Mouse (Mus musculus): ENCODE measurements around the gene Wwox.

Wwox gene

GRCm38 (mm10) chr8:115058193-115058835 is 618.9 kb downstream of the Wwox start:
- no peak for DNase-seq

- DNase-seq: no peak
These were observed 624.2 kb downstream of the Wwox start for GRCm38 (mm10) chr8:115063623-115064022.

- DNase-seq: no peak
These were observed 625.2 kb downstream of the Wwox start for GRCm38 (mm10) chr8:115064691-115065090.

GRCm38 (mm10) chr8:115065386-115065785 is 625.9 kb downstream of the Wwox start:
- no peak for DNase-seq

GRCm38 (mm10) chr8:115066550-115067058 is 627.1 kb downstream of the Wwox start:
- DNase-seq: no peak

GRCm38 (mm10) chr8:115068723-115069122 is 629.3 kb downstream of the Wwox start:
- no peak for DNase-seq

GRCm38 (mm10) chr8:115070225-115070624 is 630.8 kb downstream of the Wwox start:
- DNase-seq: no peak

GRCm38 (mm10) chr8:115071231-115071630 is 631.8 kb downstream of the Wwox start:
- DNase-seq: no peak

GRCm38 (mm10) chr8:115078296-115078695 is 638.8 kb downstream of the Wwox start:
- no peak for DNase-seq

GRCm38 (mm10) chr8:115081302-115082207 is 642.1 kb downstream of the Wwox start:
- no peak for DNase-seq

GRCm38 (mm10) chr8:115088162-115088561 is 648.7 kb downstream of the Wwox start:
- no peak for DNase-seq

GRCm38 (mm10) chr8:115089744-115090143 is 650.3 kb downstream of the Wwox start:
- no peak for DNase-seq

- DNase-seq: no peak
These were observed 650.7 kb downstream of the Wwox start for GRCm38 (mm10) chr8:115090202-115090601.

- peak; percentile 28 for DNase-seq
These were observed 656.1 kb downstream of the Wwox start for GRCm38 (mm10) chr8:115095548-115095947.

- DNase-seq: no peak
These were observed 658.6 kb downstream of the Wwox start for GRCm38 (mm10) chr8:115097988-115098562.

- no peak for DNase-seq
These were observed 669.9 kb downstream of the Wwox start for GRCm38 (mm10) chr8:115109309-115109708.

GRCm38 (mm10) chr8:115110423-115110822 is 671.0 kb downstream of the Wwox start:
- DNase-seq: no peak

GRCm38 (mm10) chr8:115112062-115112461 is 672.6 kb downstream of the Wwox start:
- no peak for DNase-seq

- no peak for DNase-seq
These were observed 675.0 kb downstream of the Wwox start for GRCm38 (mm10) chr8:115114498-115114897.

GRCm38 (mm10) chr8:115126081-115126480 is 686.6 kb downstream of the Wwox start:
- DNase-seq: no peak

GRCm38 (mm10) chr8:115126674-115127073 is 687.2 kb downstream of the Wwox start:
- DNase-seq: no peak

- DNase-seq: no peak
These were observed 689.9 kb downstream of the Wwox start for GRCm38 (mm10) chr8:115129307-115129706.

GRCm38 (mm10) chr8:115133119-115133518 is 693.7 kb downstream of the Wwox start:
- DNase-seq: no peak
